Mouse (Mus musculus) C2C12 (cell line): ENCODE results near the gene 1700013G24Rik. TPM values are rescaled to one million over a fixed set of nuclear protein-coding genes. Genes with fewer than 3 reads are reported as not detected.

Experiments used
- H3K27me3 ChIP-seq: one replicate; pipeline ENCODE4 v1.6.1; 2011; ENCODE audit not compliant: control insufficient read depth, insufficient read depth, insufficient read length
- H3K36me3 ChIP-seq: one replicate; pipeline ENCODE4 v1.6.1; 2011; ENCODE audit not compliant: control insufficient read depth, insufficient read depth
- H3K4me3 ChIP-seq: one replicate; pipeline ENCODE4 v1.5.1; 2011; ENCODE audit warnings: mild to moderate bottlenecking, control low read depth; ENCODE audit not compliant: poor library complexity, insufficient read depth, severe bottlenecking
- H3K79me2 ChIP-seq: one replicate; pipeline ENCODE4 v1.6.1; 2011; ENCODE audit not compliant: control insufficient read depth, insufficient read depth
- H3K79me3 ChIP-seq: one replicate; pipeline ENCODE4 v1.6.1; 2011; ENCODE audit warnings: low read depth, control low read depth
- H3ac ChIP-seq: one replicate; pipeline ENCODE3; 2011; ENCODE audit warnings: low read depth; ENCODE audit not compliant: control insufficient read depth, insufficient read length
- CEBPB ChIP-seq: IDR thresholded peaks from one replicate; pipeline ENCODE4 v1.6.1; 2011; ENCODE audit warnings: low read depth, mild to moderate bottlenecking, control low read depth, moderate library complexity
- CTCF ChIP-seq: IDR thresholded peaks from one replicate; pipeline ENCODE4 v1.5.1; 2011; ENCODE audit not compliant: control insufficient read depth, insufficient read depth, insufficient read length
- FOSL1 ChIP-seq: IDR thresholded peaks from one replicate; pipeline ENCODE4 v1.8.0; 2011; ENCODE audit warnings: mild to moderate bottlenecking, low read length; ENCODE audit not compliant: poor library complexity, insufficient read depth, severe bottlenecking
- MAX ChIP-seq: IDR thresholded peaks from one replicate; pipeline ENCODE4 v1.6.1; 2011; ENCODE audit warnings: mild to moderate bottlenecking, control low read depth
- MYOD1 ChIP-seq: IDR thresholded peaks from one replicate; pipeline ENCODE4 v1.6.1; 2011; ENCODE audit warnings: low read depth; ENCODE audit not compliant: control insufficient read depth, insufficient read length
- MYOG ChIP-seq: IDR thresholded peaks from one replicate; pipeline ENCODE4 v1.6.1; 2011; ENCODE audit not compliant: control insufficient read depth, insufficient read length; ENCODE audit errors: extremely low read depth
- USF1 ChIP-seq: IDR thresholded peaks from one replicate; pipeline ENCODE4 v1.6.1; 2011; ENCODE audit warnings: low read depth, mild to moderate bottlenecking, control low read depth, moderate library complexity
- polyA plus RNA-seq: library from polyadenylated mRNA; unstranded; fragments of >200 nt; fragmentation: generic; extraction: Trizol; gene quantifications from one replicate; pipeline ENCODE4 v1.2.1, GENCODE M21; 2012; ENCODE audit warnings: missing spikeins

1700013G24Rik gene
- polyA plus RNA-seq, 1 experiment = 0.06 TPM

- Histone ChIP-seq H3ac (no peak overlapping the region), H3K36me3 (no peaks in the 10 kb centered on the region), H3K79me2 (no peaks in the 10 kb centered on the region), H3K27me3 (no peaks in the 10 kb centered on the region), H3K79me3 (no peaks in the 10 kb centered on the region), H3K4me3 (no peak overlapping the region)
- no peak for TF ChIP-seq CEBPB
- TF ChIP-seq FOSL1 = no peak
- no peak for TF ChIP-seq CTCF
- no peak for TF ChIP-seq MYOD1
- TF ChIP-seq MYOG = no peak
- TF ChIP-seq USF1 = no peak
- no peak for TF ChIP-seq MAX
Observed at GRCm38 (mm10) chr4:137460676-137461075, 7.6 kb downstream of the 1700013G24Rik start.

DNA sequence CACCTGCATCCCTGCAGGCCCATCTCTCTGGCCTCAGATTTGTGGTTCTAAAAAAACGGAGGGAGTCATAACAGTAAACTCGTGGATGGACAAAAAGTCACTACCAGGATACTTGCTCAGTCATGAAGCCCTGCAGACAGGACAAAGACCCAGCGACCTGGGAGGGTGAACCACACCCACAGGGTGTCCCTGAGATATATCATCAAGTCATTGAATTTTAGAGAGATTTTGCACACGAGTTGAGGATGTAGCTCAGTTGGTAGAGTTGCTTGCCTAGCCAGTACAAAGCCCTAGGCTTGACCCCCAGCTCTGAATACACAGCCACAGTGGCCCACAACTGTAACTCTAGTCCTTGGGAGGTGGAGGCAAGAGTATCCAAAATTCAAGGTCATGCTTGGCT lies 8.1 kb downstream of the 1700013G24Rik start:
- Histone ChIP-seq H3K4me3 (no peak overlapping the region), H3K79me3 (no peaks in the 10 kb centered on the region), H3ac (no peak overlapping the region), H3K27me3 (no peaks in the 10 kb centered on the region), H3K36me3 (no peaks in the 10 kb centered on the region), H3K79me2 (no peaks in the 10 kb centered on the region)
- TF ChIP-seq MYOD1 (no peak), MAX (no peak), CEBPB (no peak), USF1 (no peak), FOSL1 (no peak), MYOG (no peak), CTCF (no peak)

DNA sequence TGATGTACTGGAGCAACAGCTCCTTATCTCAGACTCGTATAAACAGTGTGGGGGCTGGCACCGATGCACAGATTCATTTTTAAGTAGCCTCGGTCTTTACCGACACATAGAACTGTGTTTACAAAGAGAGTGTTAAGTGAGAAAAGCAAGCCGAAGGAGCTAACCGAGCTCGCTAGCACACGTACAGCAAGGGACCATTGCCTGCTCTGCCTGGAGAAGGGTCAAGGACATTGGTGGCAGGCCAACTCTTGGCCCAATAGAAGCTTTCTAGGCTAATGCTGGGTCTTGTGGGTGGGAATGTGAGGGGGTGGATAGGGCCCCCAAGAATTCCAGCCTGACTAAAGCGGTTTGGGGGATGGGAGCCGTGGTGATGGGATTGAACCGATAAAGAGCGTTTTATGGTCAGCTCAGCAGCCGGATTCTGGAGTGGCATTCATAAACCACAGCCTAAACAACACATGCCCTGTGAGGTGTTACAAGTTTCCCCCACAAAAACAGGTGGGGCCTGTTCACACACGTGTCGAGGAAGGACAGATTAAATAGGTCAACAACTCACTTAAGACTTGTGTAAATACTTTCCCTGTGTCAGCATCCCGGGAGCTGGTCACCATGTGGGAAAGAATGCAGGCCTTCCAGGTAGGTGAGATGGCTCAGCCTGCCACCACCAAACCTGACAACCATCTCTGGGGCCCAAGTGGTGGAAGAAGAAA lies 9.1 kb downstream of the 1700013G24Rik start:
- H3K79me2 ChIP-seq = no peaks in the 10 kb centered on the region
- TF ChIP-seq CEBPB (no peak), MAX (no peak), FOSL1 (no peak), MYOG (no peak), CTCF (no peak), USF1 (no peak), MYOD1 (no peak)
- no peaks in the 10 kb centered on the region for H3K27me3 ChIP-seq
- H3K4me3 ChIP-seq = no peak overlapping the region
- no peaks in the 10 kb centered on the region for H3K36me3 ChIP-seq
- H3ac ChIP-seq = no peak overlapping the region
- H3K79me3 ChIP-seq = no peaks in the 10 kb centered on the region

GRCm38 (mm10) chr4:137465125-137465787 lies 12.2 kb downstream of the 1700013G24Rik start:
- no peak overlapping the region for H3ac ChIP-seq
- no peaks in the 10 kb centered on the region for H3K27me3 ChIP-seq
- TF ChIP-seq FOSL1 (no peak), CTCF (no peak), MYOD1 (no peak), MYOG (no peak), CEBPB (no peak), MAX (no peak), USF1 (no peak)
- no peaks in the 10 kb centered on the region for H3K36me3 ChIP-seq
- H3K4me3 ChIP-seq = no peak overlapping the region
- peaks cover 16% of the 10 kb centered on the region for H3K79me3 ChIP-seq
- H3K79me2 ChIP-seq = peaks cover 18% of the 10 kb centered on the region

GRCm38 (mm10) chr4:137466991-137467390 lies 13.9 kb downstream of the 1700013G24Rik start:
- TF ChIP-seq USF1 (no peak), MAX (no peak), CEBPB (no peak), FOSL1 (no peak), CTCF (no peak), MYOD1 (no peak), MYOG (no peak)
- Histone ChIP-seq H3ac (no peak overlapping the region), H3K4me3 (no peak overlapping the region), H3K79me3 (peaks cover 32% of the 10 kb centered on the region), H3K36me3 (no peaks in the 10 kb centered on the region), H3K79me2 (peaks cover 35% of the 10 kb centered on the region), H3K27me3 (no peaks in the 10 kb centered on the region)

DNA sequence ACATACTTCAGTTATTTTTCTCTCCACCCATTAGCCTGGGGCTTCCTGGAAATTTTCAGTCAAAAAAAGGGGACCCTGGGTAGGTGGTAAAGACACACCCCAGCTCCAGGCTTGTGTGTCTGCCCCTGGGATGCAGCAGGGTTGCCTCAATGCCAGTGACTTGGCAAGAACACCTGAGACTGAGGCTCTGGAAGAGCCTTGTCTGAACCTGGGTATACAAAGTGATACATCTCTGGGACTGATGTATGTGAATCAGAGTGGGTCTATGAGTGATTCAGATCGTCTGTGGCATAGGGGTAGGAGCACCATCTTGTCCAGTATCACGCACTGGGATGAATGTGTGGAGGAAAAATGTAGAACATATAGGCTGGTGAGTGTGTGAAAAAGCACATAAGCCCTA lies 14.4 kb downstream of the 1700013G24Rik start:
- peaks cover 36% of the 10 kb centered on the region for H3K79me3 ChIP-seq
- H3K79me2 ChIP-seq = peaks cover 40% of the 10 kb centered on the region
- no peak overlapping the region for H3ac ChIP-seq
- H3K4me3 ChIP-seq = no peak overlapping the region
- peaks cover 5% of the 10 kb centered on the region for H3K36me3 ChIP-seq
- H3K27me3 ChIP-seq = no peaks in the 10 kb centered on the region
- TF ChIP-seq MAX (no peak), CTCF (no peak), MYOD1 (no peak), FOSL1 (no peak), CEBPB (no peak), USF1 (no peak), MYOG (no peak)
